Mouse (Mus musculus) cerebellum, adult 2 months (tissue): Measurements from ENCODE around the gene Rhbdd3.

Source experiments
- CTCF ChIP-seq: fragments of 200-500 bp; IDR thresholded peaks from 2 replicates; pipeline ENCODE4 v1.5.1; 2011; ENCODE audit warnings: low read depth, mild to moderate bottlenecking, control low read depth, low read length, moderate library complexity, borderline replicate concordance; ENCODE audit not compliant: insufficient read depth
- POLR2A ChIP-seq: fragments of 200-500 bp; IDR thresholded peaks from 2 replicates; pipeline ENCODE4 v1.6.1; 2011; ENCODE audit warnings: low read length, control low read depth, borderline replicate concordance; ENCODE audit not compliant: insufficient read depth

GRCm38 (mm10) chr11:5113645-5114044 lies 14.9 kb downstream of the Rhbdd3 start:
- TF ChIP-seq CTCF (no peak), POLR2A (no peak)
